Comparison of ENCODE assay signal across 17 mouse cellular contexts in genomic region chr14:118393676-118394075, GRCm38 (mm10).
"Had no signal": no experiment of that assay in that cellular context is flagged by ENCODE, and none has a peak within 500 bp of the region (broad histone marks: within the 10 kb centered on the region; RNA-seq: fewer than 3 reads in every experiment).

No protein-coding gene starts in this region.

- H3K4me3 ChIP-seq: layer of hippocampus, adult 2 months; limb, embryonic 12.5 days; liver, embryonic 12.5 days; liver, embryonic 15.5 days; lung, embryonic 15.5 days; megakaryocyte, embryonic 14.5 days had no signal

- H3K4me2 ChIP-seq: limb, embryonic 12.5 days; liver, embryonic 12.5 days; liver, embryonic 15.5 days; lung, embryonic 15.5 days; midbrain, embryonic 11.5 days had no signal

- H3K36me3 ChIP-seq: limb, embryonic 12.5 days; liver, embryonic 12.5 days; liver, embryonic 15.5 days; lung, embryonic 15.5 days had no signal

- H3K9me3 ChIP-seq: limb, embryonic 12.5 days; liver, embryonic 12.5 days; liver, embryonic 15.5 days; lung, embryonic 15.5 days had no signal

- ATAC-seq: liver, embryonic 12.5 days had no signal

- DNase-seq: kidney, adult 18-20 months; kidney, adult 9 months; kidney, postnatal 14 days; layer of hippocampus, adult 9-11 months; liver; lung, adult 18-20 months; lung, postnatal 10 days; lung, postnatal 36 days; thymus, adult 2 months; thymus, postnatal 14 days had no signal

- H3K4me1 ChIP-seq: limb, embryonic 12.5 days; liver, embryonic 12.5 days; liver, embryonic 15.5 days; lung, embryonic 15.5 days; megakaryocyte, embryonic 14.5 days had no signal

- H3K27me3 ChIP-seq: liver, embryonic 12.5 days; liver, embryonic 15.5 days; lung, embryonic 15.5 days; megakaryocyte, embryonic 14.5 days had no signal

- H3K27ac ChIP-seq: layer of hippocampus, adult 2 months; limb, embryonic 12.5 days; liver, embryonic 12.5 days; liver, embryonic 15.5 days; lung, embryonic 15.5 days had no signal

- H3K9ac ChIP-seq: limb, embryonic 12.5 days; liver, embryonic 12.5 days; liver, embryonic 15.5 days; lung, embryonic 15.5 days had no signal
